Comparison of ENCODE assay signal across 8 mouse cellular contexts in genomic region chr11:50421934-50422780, GRCm38 (mm10). TPM values are rescaled to one million over a fixed set of nuclear protein-coding genes. Genes with fewer than 3 reads are reported as not detected.
DNase-seq lines count a peak whose midpoint lies in the region; ATAC-seq lines count a peak whose summit lies in the region.

No protein-coding gene starts in this region.

- no peaks in the 10 kb centered on the region; the same call in 1 of the 2 replicates for H3K27me3 ChIP-seq in embryonic facial prominence, embryonic 10.5 days (replicated peaks; ENCODE audit: low read depth, poor library complexity, severe bottlenecking)
- H3K27me3 ChIP-seq in heart, embryonic 15.5 days, result no peaks in the 10 kb centered on the region
- no peaks in the 10 kb centered on the region for H3K27me3 ChIP-seq in liver, embryonic 16.5 days (ENCODE audit: control insufficient read depth, insufficient read depth, low read depth, low read length)
- no peaks in the 10 kb centered on the region for H3K27me3 ChIP-seq in neural tube, embryonic 14.5 days (ENCODE audit: control insufficient read depth, insufficient read depth, low read length)

- H3K4me2 ChIP-seq in heart, embryonic 15.5 days, result peak overlapping the region; percentile 66
- peak overlapping the region; percentile 67 for H3K4me2 ChIP-seq in liver, embryonic 16.5 days (ENCODE audit: low read depth, low read length)
- peak overlapping the region; percentile 56 for H3K4me2 ChIP-seq in neural tube, embryonic 14.5 days (ENCODE audit: low read depth, low read length)

- H3K4me1 ChIP-seq in embryonic facial prominence, embryonic 10.5 days, result peaks cover 11% of the 10 kb centered on the region
- peaks cover 10% of the 10 kb centered on the region for H3K4me1 ChIP-seq in heart, embryonic 15.5 days (replicated peaks)
- H3K4me1 ChIP-seq in liver, embryonic 16.5 days (ENCODE audit: control insufficient read depth, low read depth, low read length), result peaks cover 5% of the 10 kb centered on the region
- H3K4me1 ChIP-seq in neural tube, embryonic 14.5 days (ENCODE audit: control insufficient read depth, insufficient read depth, low read length), result peaks cover 8% of the 10 kb centered on the region; the same call in 1 of the 2 replicates

- DNase-seq in urinary bladder, postnatal 25 days (ENCODE audit: low spot score), result peak; percentile 21
- DNase-seq in urinary bladder, adult 2 months (ENCODE audit: low spot score), result no peak
- DNase-seq in embryonic facial prominence, embryonic 10.5 days (ENCODE audit: low spot score), result peak; percentile 95
- peak; percentile 52 to 64 for DNase-seq in kidney, postnatal 36 days
- peak; percentile 89 for DNase-seq in telencephalon, adult 2 months (ENCODE audit: low read depth, low spot score)

- peak overlapping the region; percentile 66 for H3K27ac ChIP-seq in embryonic facial prominence, embryonic 10.5 days (replicated peaks)
- no peak overlapping the region; the same call in 1 of the 2 replicates for H3K27ac ChIP-seq in heart, embryonic 15.5 days
- no peak overlapping the region for H3K27ac ChIP-seq in liver, embryonic 16.5 days (ENCODE audit: low read length)
- H3K27ac ChIP-seq in neural tube, embryonic 14.5 days (ENCODE audit: low read depth, low read length), result peak overlapping the region; percentile 63

- 22% methylated on average over 22 of the region's 22 CpGs for WGBS in embryonic facial prominence, embryonic 10.5 days
- 22% methylated on average over 22 of the region's 22 CpGs for WGBS in heart, embryonic 15.5 days
- 20% methylated on average over 22 of the region's 22 CpGs for WGBS in liver, embryonic 16.5 days (ENCODE audit: insufficient replicate concordance)
- 26% methylated on average over 22 of the region's 22 CpGs for WGBS in neural tube, embryonic 14.5 days

- ATAC-seq in heart, embryonic 15.5 days (replicated peaks; ENCODE audit: insufficient number of reproducible peaks, insufficient read depth, low FRiP score, low read depth), result peak; percentile 89
- peak; percentile 95 for ATAC-seq in liver, embryonic 16.5 days (ENCODE audit: low read depth)
- ATAC-seq in neural tube, embryonic 14.5 days (ENCODE audit: low read depth), result peak; percentile 97

- H3K4me3 ChIP-seq in embryonic facial prominence, embryonic 10.5 days, result peak overlapping the region; percentile 58
- peak overlapping the region; percentile 37 for H3K4me3 ChIP-seq in heart, embryonic 15.5 days
- H3K4me3 ChIP-seq in liver, embryonic 16.5 days (ENCODE audit: low read depth, low read length), result peak overlapping the region; percentile 43
- peak overlapping the region; percentile 30 for H3K4me3 ChIP-seq in neural tube, embryonic 14.5 days (ENCODE audit: low read depth, low read length)

- no peak overlapping the region for H3K9ac ChIP-seq in heart, embryonic 15.5 days
- no peak overlapping the region for H3K9ac ChIP-seq in liver, embryonic 16.5 days (ENCODE audit: low read depth, low read length)
- H3K9ac ChIP-seq in neural tube, embryonic 14.5 days (replicated peaks; ENCODE audit: low read depth, low read length), result peak overlapping the region; percentile 25; the same call in 1 of the 2 replicates

- H3K9me3 ChIP-seq in embryonic facial prominence, embryonic 10.5 days, result no peaks in the 10 kb centered on the region
- no peaks in the 10 kb centered on the region for H3K9me3 ChIP-seq in heart, embryonic 15.5 days (replicated peaks)
- no peaks in the 10 kb centered on the region for H3K9me3 ChIP-seq in liver, embryonic 16.5 days (replicated peaks; ENCODE audit: control insufficient read depth, low read length)
- no peaks in the 10 kb centered on the region for H3K9me3 ChIP-seq in neural tube, embryonic 14.5 days (ENCODE audit: control insufficient read depth, low read length)

- peaks cover 23% of the 10 kb centered on the region for H3K36me3 ChIP-seq in embryonic facial prominence, embryonic 10.5 days (replicated peaks)
- peaks cover 28% of the 10 kb centered on the region for H3K36me3 ChIP-seq in heart, embryonic 15.5 days
- H3K36me3 ChIP-seq in liver, embryonic 16.5 days (ENCODE audit: control insufficient read depth, insufficient read depth), result no peaks in the 10 kb centered on the region; the same call in 1 of the 2 replicates
- peaks cover 20% of the 10 kb centered on the region for H3K36me3 ChIP-seq in neural tube, embryonic 14.5 days (ENCODE audit: control insufficient read depth, insufficient read depth, low read length)

RNA-seq across cellular contexts. Expression of gene Rufy1, which starts 8.8 kb away (rescaled TPM):
- 27.2 and 29.3 TPM in 2 replicates for polyA plus RNA-seq in urinary bladder, adult 2 months (2012; rRNA removed)
- 21.8 and 27.0 TPM in 2 replicates for polyA plus RNA-seq in embryonic facial prominence, embryonic 10.5 days (2016; fragmentation: Nextera tagmentation; extraction: Ambion mirVana)
- 25.6 and 28.9 TPM in 2 replicates for polyA plus RNA-seq in heart, embryonic 15.5 days (2015; fragmentation: Nextera tagmentation; extraction: Ambion mirVana)
- 6.0 and 8.4 TPM in 2 replicates for polyA plus RNA-seq in liver, embryonic 16.5 days (2015; fragmentation: Nextera tagmentation; extraction: Ambion mirVana)
- 25.6 and 31.9 TPM in 2 replicates for polyA plus RNA-seq in neural tube, embryonic 14.5 days (2014; fragmentation: Nextera tagmentation; extraction: Ambion mirVana)

RNA-seq across cellular contexts. Expression of gene Hnrnph1, which starts 45.4 kb away (rescaled TPM):
- polyA plus RNA-seq in urinary bladder, adult 2 months (2012; rRNA removed), result 251 and 299 TPM in 2 replicates
- polyA plus RNA-seq in embryonic facial prominence, embryonic 10.5 days (2016; fragmentation: Nextera tagmentation; extraction: Ambion mirVana), result 611 and 614 TPM in 2 replicates
- 190 and 235 TPM in 2 replicates for polyA plus RNA-seq in heart, embryonic 15.5 days (2015; fragmentation: Nextera tagmentation; extraction: Ambion mirVana)
- 93.6 and 95.8 TPM in 2 replicates for polyA plus RNA-seq in liver, embryonic 16.5 days (2015; fragmentation: Nextera tagmentation; extraction: Ambion mirVana)
- polyA plus RNA-seq in neural tube, embryonic 14.5 days (2014; fragmentation: Nextera tagmentation; extraction: Ambion mirVana), result 441 and 486 TPM in 2 replicates

Comparison
In these comparisons a context has a peak if more than half of its experiments do, and no peak if none do; other contexts are left out.
1. H3K27ac ChIP-seq: peak in embryonic facial prominence, embryonic 10.5 days (single experiment) and neural tube, embryonic 14.5 days (single experiment); none in heart, embryonic 15.5 days (single experiment) and liver, embryonic 16.5 days (single experiment).
2. Peak in every context shown above with its lines, with median percentiles within 50 percentile points of each other: H3K4me3 ChIP-seq, ATAC-seq and H3K4me2 ChIP-seq.